Mouse (Mus musculus): ENCODE data around the gene Ccdc152.

Ccdc152 gene

GRCm38 (mm10) chr15:3279242-3279641 is 24.1 kb downstream of the Ccdc152 start:
- no peak for DNase-seq (ENCODE audit: low spot score in 2 of 2)

- no peak for DNase-seq (ENCODE audit: low spot score in 2 of 2)
These were observed 25.9 kb downstream of the Ccdc152 start for GRCm38 (mm10) chr15:3277391-3277790.

GRCm38 (mm10) chr15:3273191-3273590 is 30.1 kb downstream of the Ccdc152 start:
- no peak for DNase-seq (ENCODE audit: low spot score in 2 of 2)

GRCm38 (mm10) chr15:3271216-3271615 is 32.1 kb downstream of the Ccdc152 start:
- DNase-seq (ENCODE audit: low spot score in 2 of 2): peak; percentile 43 to 46

GRCm38 (mm10) chr15:3270646-3271077 is 32.7 kb downstream of the Ccdc152 start:
- peak; percentile 91 to 93 for DNase-seq (ENCODE audit: low spot score in 2 of 2)

GRCm38 (mm10) chr15:3269996-3270645 is 33.2 kb downstream of the Ccdc152 start:
- DNase-seq (ENCODE audit: low spot score in 2 of 2): peak in 1 of 2 experiments; percentile 32

GRCm38 (mm10) chr15:3269496-3269895 is 33.8 kb downstream of the Ccdc152 start:
- no peak for DNase-seq (ENCODE audit: low spot score in 2 of 2)

GRCm38 (mm10) chr15:3268247-3268646 is 35.1 kb downstream of the Ccdc152 start, which contains the start of gene Selenop:
Selenop (plus strand) TSS chr15:3268547.
- no peak for DNase-seq (ENCODE audit: low spot score in 2 of 2)

- DNase-seq (ENCODE audit: low spot score in 2 of 2): no peak
These were observed 38.5 kb downstream of the Ccdc152 start for GRCm38 (mm10) chr15:3264828-3265227.

GRCm38 (mm10) chr15:3264293-3264692 is 39.0 kb downstream of the Ccdc152 start:
- DNase-seq (ENCODE audit: low spot score in 2 of 2): no peak

- DNase-seq (ENCODE audit: low spot score in 2 of 2): no peak
These were observed 40.4 kb downstream of the Ccdc152 start for GRCm38 (mm10) chr15:3262883-3263282.

GRCm38 (mm10) chr15:3260309-3260708 is 43.0 kb downstream of the Ccdc152 start:
- DNase-seq (ENCODE audit: low spot score in 2 of 2): no peak

- DNase-seq (ENCODE audit: low spot score in 2 of 2): no peak
These were observed 44.3 kb downstream of the Ccdc152 start for GRCm38 (mm10) chr15:3259025-3259424.

GRCm38 (mm10) chr15:3251718-3252067 is 51.6 kb downstream of the Ccdc152 start:
- DNase-seq (ENCODE audit: low spot score in 2 of 2): no peak

- DNase-seq (ENCODE audit: low spot score in 2 of 2): peak; percentile 44 to 71
These were observed 52.2 kb downstream of the Ccdc152 start for GRCm38 (mm10) chr15:3251031-3251717.

GRCm38 (mm10) chr15:3250620-3251019 is 52.7 kb downstream of the Ccdc152 start:
- DNase-seq (ENCODE audit: low spot score in 2 of 2): peak in 1 of 2 experiments; percentile 28

- DNase-seq (ENCODE audit: low spot score in 2 of 2): peak in 1 of 2 experiments; percentile 35
These were observed 58.3 kb downstream of the Ccdc152 start for GRCm38 (mm10) chr15:3245036-3245435.

GRCm38 (mm10) chr15:3237963-3238362 is 65.4 kb downstream of the Ccdc152 start:
- DNase-seq (ENCODE audit: low spot score in 2 of 2): no peak

GRCm38 (mm10) chr15:3236338-3236737 is 67.0 kb downstream of the Ccdc152 start:
- no peak for DNase-seq (ENCODE audit: low spot score in 2 of 2)

- peak in 1 of 2 experiments; percentile 52 for DNase-seq (ENCODE audit: low spot score in 2 of 2)
These were observed 69.3 kb downstream of the Ccdc152 start for GRCm38 (mm10) chr15:3233837-3234551.

GRCm38 (mm10) chr15:3232168-3232835 is 71.0 kb downstream of the Ccdc152 start:
- peak in 1 of 2 experiments; percentile 64 for DNase-seq (ENCODE audit: low spot score in 2 of 2)

GRCm38 (mm10) chr15:3231004-3231403 is 72.3 kb downstream of the Ccdc152 start:
- DNase-seq (ENCODE audit: low spot score in 2 of 2): no peak

Data from heart, adult 9 months (tissue).